Mouse (Mus musculus): ENCODE results near the gene Rps19. TPM values are rescaled to one million over a fixed set of nuclear protein-coding genes. Genes with fewer than 3 reads are reported as not detected.
"Not testable (repeated sequence)": the region's sequence is repeated elsewhere in the genome, so short reads cannot be mapped to it uniquely, and the experiment has no call there.

Rps19 gene
- total RNA-seq, 2 experiments from 2014 or later, result 577 to 615 TPM

- DNase-seq (ENCODE audit: extremely low spot score in 1 of 2, low spot score in 2 of 2), result no peak
- intact Hi-C loops (cut with DNase I), result no loop called here
Measured at GRCm38 (mm10) chr7:24864156-24864555, 20.0 kb upstream of the Rps19 start.

- intact Hi-C loops (cut with DNase I), result no loop called here
- DNase-seq (ENCODE audit: extremely low spot score in 1 of 2, low spot score in 2 of 2), result no peak
Measured at GRCm38 (mm10) chr7:24869080-24869479, 15.1 kb upstream of the Rps19 start.

- DNase-seq (ENCODE audit: extremely low spot score in 1 of 2, low spot score in 2 of 2), result no peak
- intact Hi-C loops (cut with DNase I), result no loop called here
Measured at GRCm38 (mm10) chr7:24869532-24870165, 14.5 kb upstream of the Rps19 start, which contains the start of the genes Lypd4 and Dmrtc2. Gene Lypd4, minus strand, starts transcription at chr7:24869941. Gene Dmrtc2, plus strand, starts transcription at chr7:24870057.

- DNase-seq (ENCODE audit: extremely low spot score in 1 of 2, low spot score in 2 of 2), result no peak
- intact Hi-C loops (cut with DNase I), result no loop called here
Measured at GRCm38 (mm10) chr7:24877588-24877987, 6.6 kb upstream of the Rps19 start.

GRCm38 (mm10) chr7:24879620-24880019, 4.6 kb upstream of the Rps19 start:
- no peak for DNase-seq (ENCODE audit: extremely low spot score in 1 of 2, low spot score in 2 of 2)
- intact Hi-C loops (cut with DNase I), result no loop called here

- intact Hi-C loops (cut with DNase I), result no loop called here
Measured at GRCm38 (mm10) chr7:24882416-24883199, 1.6 kb upstream of the Rps19 start.

GRCm38 (mm10) chr7:24884693-24885291, 621 bp downstream of the Rps19 start:
- intact Hi-C loops (cut with DNase I), result no loop called here
- DNase-seq (ENCODE audit: extremely low spot score in 1 of 2, low spot score in 2 of 2), result no peak

More at GRCm38 (mm10) chr7:24882416-24883199, 1.6 kb upstream of the Rps19 start:
- no peak for DNase-seq (ENCODE audit: extremely low spot score in 1 of 2, low spot score in 2 of 2)

GRCm38 (mm10) chr7:24885468-24886307, 1.5 kb downstream of the Rps19 start:
- intact Hi-C loops (cut with DNase I), result no loop called here

GRCm38 (mm10) chr7:24886308-24886633, 2.1 kb downstream of the Rps19 start:
- intact Hi-C loops (cut with DNase I), result no loop called here
- DNase-seq (ENCODE audit: extremely low spot score in 1 of 2, low spot score in 2 of 2), result no peak

More at GRCm38 (mm10) chr7:24885468-24886307, 1.5 kb downstream of the Rps19 start:
- no peak for DNase-seq (ENCODE audit: extremely low spot score in 1 of 2, low spot score in 2 of 2)

GRCm38 (mm10) chr7:24887096-24887495, 2.9 kb downstream of the Rps19 start:
- intact Hi-C loops (cut with DNase I), result no loop called here
- DNase-seq (ENCODE audit: extremely low spot score in 1 of 2, low spot score in 2 of 2), result no peak

GRCm38 (mm10) chr7:24889431-24890220, 5.5 kb downstream of the Rps19 start:
- no peak for DNase-seq (ENCODE audit: extremely low spot score in 1 of 2, low spot score in 2 of 2)
- intact Hi-C loops (cut with DNase I), result loop anchor here (2.0 kb wide), 1 partner anchor 75 kb away; no protein-coding TSS in a partner anchor

GRCm38 (mm10) chr7:24890281-24891216, 6.4 kb downstream of the Rps19 start:
- intact Hi-C loops (cut with DNase I), result loop anchor here (2.0 kb wide), 1 partner anchor 74 kb away; no protein-coding TSS in a partner anchor
- DNase-seq (ENCODE audit: extremely low spot score in 1 of 2, low spot score in 2 of 2), result peak; percentile 68 to 72

- intact Hi-C loops (cut with DNase I), result loop anchor here (2.0 kb wide), 1 partner anchor 73 kb away; no protein-coding TSS in a partner anchor
- no peak for DNase-seq (ENCODE audit: extremely low spot score in 1 of 2, low spot score in 2 of 2)
Measured at GRCm38 (mm10) chr7:24891241-24892124, 7.3 kb downstream of the Rps19 start.

- no peak for DNase-seq (ENCODE audit: extremely low spot score in 1 of 2, low spot score in 2 of 2)
- intact Hi-C loops (cut with DNase I), result no loop called here
Measured at GRCm38 (mm10) chr7:24892125-24892583, 8.0 kb downstream of the Rps19 start.

GRCm38 (mm10) chr7:24895749-24896148, 11.6 kb downstream of the Rps19 start:
- DNase-seq (ENCODE audit: extremely low spot score in 1 of 2, low spot score in 2 of 2); intact Hi-C loops (cut with DNase I): not testable (repeated sequence)

- intact Hi-C loops (cut with DNase I), result no loop called here
- DNase-seq (ENCODE audit: extremely low spot score in 1 of 2, low spot score in 2 of 2), result no peak
Measured at GRCm38 (mm10) chr7:24896269-24896668, 12.1 kb downstream of the Rps19 start.
